Mouse (Mus musculus) bone marrow, adult 2 months (tissue): ENCODE data around the gene Atp6v0b.

ENCODE experiments used
- CTCF ChIP-seq: fragments of 200-500 bp; IDR thresholded peaks from 2 replicates; pipeline ENCODE4 v1.5.1; 2011; ENCODE audit warnings: low read length, control low read depth; ENCODE audit not compliant: control insufficient read depth, insufficient read depth
- POLR2A ChIP-seq: fragments of 200-500 bp; IDR thresholded peaks from 2 replicates; pipeline ENCODE4 v1.6.1; 2011; ENCODE audit warnings: low read depth, mild to moderate bottlenecking, control low read depth, low read length, borderline replicate concordance; ENCODE audit not compliant: control insufficient read depth

GRCm38 (mm10) chr4:117918261-117918660, 31.1 kb upstream of the Atp6v0b start:
- no peak for TF ChIP-seq CTCF
- TF ChIP-seq POLR2A = no peak
